Mouse (Mus musculus) Patski (cell line): Measurements from ENCODE around the gene Csdc2. TPM values are rescaled to one million over a fixed set of nuclear protein-coding genes. Genes with fewer than 3 reads are reported as not detected.

ENCODE experiments used
- ATAC-seq: fragments of 100-300 bp; one replicate; pipeline ENCODE4 v1.8.0; 2021
- CTCF ChIA-PET: fragments of 350-600 bp; sonication (Branson Sonifier 250); formaldehyde crosslinking; loops from one replicate; lab custom pipeline; 2022; ENCODE audit warnings: inconsistent platforms; lab: Charles Lee
- POLR2A ChIA-PET: fragments of 350-600 bp; sonication (Branson Sonifier 250); formaldehyde crosslinking; loops from one replicate; lab custom pipeline; 2022; ENCODE audit warnings: antibody characterized with exemption, inconsistent platforms; lab: Charles Lee
- DNase-seq: peaks from one replicate; pipeline ENCODE4 v3.0.0-alpha.2; 2011; ENCODE audit warnings: low read depth, low spot score
- H3K27me3 ChIP-seq: fragments of 371-371 bp; one replicate; pipeline ENCODE4 v1.5.1; 2021
- CTCF ChIP-seq: fragments of 100-300 bp; IDR thresholded peaks from one replicate; pipeline ENCODE4 v1.5.1; 2021
- in situ Hi-C: fragments of 300-500 bp; cut with MboI; formaldehyde crosslinking; loops from 3 replicates; pipeline ENCODE4 v1.11.1; 2018; ENCODE audit warnings: low pct_unique_long_range_greater_than_20kb, mixed read lengths
- polyA plus RNA-seq: library from polyadenylated mRNA; unstranded; gene quantifications from one replicate; pipeline ENCODE4 v1.2.3, GENCODE M21; 2021

Csdc2 gene
- polyA plus RNA-seq, 1 experiment from 2014 or later: 24.9 TPM

DNA sequence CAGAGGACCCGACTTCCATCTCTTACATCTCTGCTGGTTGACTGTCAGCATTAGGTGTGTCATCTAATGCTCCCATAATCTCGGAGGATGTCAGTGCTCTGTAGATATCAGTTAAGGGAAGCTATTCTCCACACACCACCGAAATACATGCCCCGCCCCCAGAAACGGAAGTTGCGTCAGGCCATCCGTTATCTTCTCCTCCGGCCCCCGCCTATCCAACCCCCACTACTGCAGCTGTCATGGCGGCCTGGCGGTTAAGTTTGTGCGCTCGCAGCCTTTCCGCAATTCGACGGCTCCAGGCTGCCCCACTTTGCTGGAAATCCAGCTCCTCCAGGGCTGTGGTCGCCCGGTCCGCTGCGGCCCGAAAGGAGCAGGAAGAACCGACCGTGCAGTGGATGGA is 43.8 kb downstream of the Csdc2 start, which contains the start of gene 1700029P11Rik:
TSS of gene 1700029P11Rik (plus strand) at position 220 of the 400 bp plus-strand sequence.
- DNase-seq (no peak), ATAC-seq (no peak)
- no peaks in the 10 kb centered on the region for H3K27me3 ChIP-seq
- POLR2A ChIA-PET: no interaction called here
- CTCF ChIA-PET: interaction anchor here (1.3 kb wide), 1 partner anchor 24 kb away, joined by 3 read pairs; no protein-coding TSS in a partner anchor
- in situ Hi-C loops: no loop called here
- no peak for TF ChIP-seq CTCF

DNA sequence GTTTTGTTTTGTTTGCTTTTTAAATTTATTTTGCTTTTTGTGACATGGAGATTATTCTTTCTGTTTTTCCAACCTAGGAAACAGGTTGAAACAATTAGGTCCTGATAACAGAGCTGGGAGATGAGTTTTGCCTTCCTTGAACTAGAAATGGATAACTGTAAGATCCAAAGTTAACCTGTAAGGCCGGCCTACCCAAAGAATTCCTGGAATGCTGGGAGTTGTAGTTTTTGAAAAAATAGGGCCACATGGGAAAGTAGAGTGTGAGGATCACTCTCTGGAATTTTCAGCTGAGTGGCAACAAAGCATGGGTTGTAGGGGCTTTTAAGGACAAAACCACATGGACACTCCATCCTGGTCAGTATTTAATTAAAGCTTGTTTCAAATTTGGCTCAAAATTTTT is 45.6 kb downstream of the Csdc2 start:
- DNase-seq: no peak
- ATAC-seq: no peak
- CTCF ChIA-PET: interaction anchor here (1.3 kb wide), 1 partner anchor 22 kb away, joined by 3 read pairs; no protein-coding TSS in a partner anchor
- POLR2A ChIA-PET: no interaction called here
- in situ Hi-C loops: no loop called here
- no peaks in the 10 kb centered on the region for H3K27me3 ChIP-seq
- TF ChIP-seq CTCF: no peak

DNA sequence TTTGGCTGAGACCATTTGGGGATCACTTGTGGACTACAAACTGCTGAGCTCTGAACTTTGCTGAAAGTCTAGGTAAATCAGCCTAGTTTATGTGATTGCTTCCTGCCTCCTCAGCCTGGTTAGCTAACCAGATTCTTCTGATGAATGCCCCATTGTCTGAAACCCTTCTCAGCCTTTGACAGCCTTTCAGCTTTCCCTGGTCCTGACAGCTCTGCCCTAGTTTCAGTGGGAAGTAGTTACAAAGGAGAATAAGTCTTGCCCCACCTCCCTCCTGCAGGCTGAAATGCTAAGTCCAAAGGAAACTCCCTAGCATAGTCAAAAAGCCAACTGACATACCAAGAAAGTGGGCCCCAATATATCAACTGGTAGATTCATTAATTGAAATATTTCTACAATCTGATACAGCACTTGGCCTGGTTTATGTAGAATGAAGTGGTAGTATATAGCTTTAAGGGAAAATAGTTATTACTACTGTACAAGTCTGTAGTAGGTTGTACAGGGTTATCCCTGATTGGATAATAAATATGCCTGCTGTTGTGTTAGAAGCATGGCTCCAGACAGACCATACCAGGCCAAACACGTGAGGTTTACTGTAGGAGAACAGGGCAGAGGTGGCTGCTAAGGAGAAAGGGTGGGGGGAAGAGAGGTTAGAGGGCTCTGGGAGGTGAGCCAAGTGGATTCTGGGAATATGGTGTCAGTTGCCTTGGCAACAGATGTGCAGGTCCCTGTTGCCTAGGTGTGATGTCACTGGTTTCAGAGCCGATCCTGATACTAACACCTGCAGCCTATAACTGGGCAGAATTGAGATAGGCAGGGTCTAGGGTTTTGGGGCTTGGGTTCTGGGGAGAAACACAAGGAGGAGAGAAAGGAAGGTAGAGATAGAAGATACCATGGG is 49.0 kb downstream of the Csdc2 start:
- CTCF ChIA-PET: interaction anchor here (1.3 to 1.8 kb wide), 2 partner anchors 26 to 28 kb away, joined by 7 to 8 read pairs; no protein-coding TSS in a partner anchor
- in situ Hi-C loops: no loop called here

DNA sequence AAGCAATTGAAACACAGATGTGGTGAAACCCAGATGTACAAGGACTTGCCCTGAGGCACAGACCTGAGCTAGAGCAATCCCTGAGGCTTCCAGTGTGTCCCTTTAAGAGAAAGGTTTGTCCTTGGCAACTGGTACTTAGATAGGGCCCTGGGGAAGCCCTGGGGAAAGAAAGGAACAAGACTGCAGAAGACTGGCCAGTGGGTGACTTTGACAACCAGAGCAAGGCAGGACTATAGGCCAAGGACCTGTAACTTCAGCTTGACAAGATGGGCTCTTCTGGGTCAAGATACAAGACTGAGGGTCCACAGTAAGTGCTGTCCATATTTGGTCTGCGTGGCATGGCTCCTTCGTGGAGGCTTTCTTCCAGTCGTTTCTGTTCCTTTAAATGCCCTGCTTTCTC is 51.1 kb downstream of the Csdc2 start, which contains the start of gene Xrcc6:
TSS of gene Xrcc6 (plus strand) at position 190 of the 400 bp plus-strand sequence.
- ChIA-PET CTCF (interaction anchor here (1.2 to 1.3 kb wide), 2 partner anchors 24 to 27 kb away, joined by 3 to 9 read pairs; partner anchors contain the start of gene Pmm1), POLR2A (no interaction called here)
- ATAC-seq (no peak), DNase-seq (no peak)
- no peaks in the 10 kb centered on the region for H3K27me3 ChIP-seq
- in situ Hi-C loops: no loop called here
- TF ChIP-seq CTCF: no peak

More for the DNA sequence above, 49.0 kb downstream of the Csdc2 start:
- POLR2A ChIA-PET: interaction anchor here (0.6 kb wide), 1 partner anchor 59 kb away, joined by 3 read pairs; the partner anchor contains the start of gene Polr3h
- DNase-seq: no peak
- ATAC-seq: no peak
- TF ChIP-seq CTCF: no peak
- no peaks in the 10 kb centered on the region for H3K27me3 ChIP-seq

DNA sequence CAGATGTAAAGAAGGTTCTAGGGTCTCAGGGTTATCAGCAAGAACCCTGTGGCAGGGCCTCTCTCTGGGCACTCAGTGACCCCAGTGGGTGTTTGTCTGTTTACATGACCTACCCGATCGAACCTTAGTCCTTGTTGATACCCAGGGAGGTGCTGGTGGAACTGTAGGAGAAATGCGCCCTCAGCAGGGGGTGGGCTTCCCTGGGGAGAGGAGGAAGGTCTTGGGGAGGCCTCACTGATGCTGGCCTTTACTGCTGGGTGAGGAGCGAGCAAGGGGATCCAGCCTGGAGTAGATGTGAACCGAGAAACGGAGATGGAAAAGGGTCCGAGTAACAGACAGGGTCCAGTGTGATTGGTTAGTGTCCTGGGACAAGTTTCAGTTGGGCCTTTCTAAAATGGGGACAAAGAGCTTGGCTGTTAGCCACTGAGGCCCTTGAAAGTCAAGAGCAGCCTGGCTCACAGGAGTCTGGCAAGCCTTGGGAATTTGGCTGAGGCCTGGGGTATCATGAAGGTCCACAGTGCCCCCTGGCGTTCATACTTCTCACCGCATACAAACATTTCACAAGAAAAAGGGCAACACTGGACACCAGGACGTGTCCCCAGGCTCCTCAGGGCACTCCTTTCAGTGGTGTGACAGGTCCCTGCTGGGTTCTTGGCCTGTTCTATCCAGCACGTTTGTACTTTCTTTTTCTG is 53.0 kb downstream of the Csdc2 start:
- ATAC-seq: no peak
- H3K27me3 ChIP-seq: no peaks in the 10 kb centered on the region
- DNase-seq: peak; percentile 44
- peak; percentile 87 for TF ChIP-seq CTCF
- in situ Hi-C loops: no loop called here
- CTCF ChIA-PET: interaction anchor here (0.8 to 1.6 kb wide), 2 partner anchors 30 to 32 kb away, joined by 3 to 9 read pairs; no protein-coding TSS in a partner anchor
- POLR2A ChIA-PET: no interaction called here

GRCm38 (mm10) chr15:81990549-81990948 is 54.0 kb downstream of the Csdc2 start:
- no peaks in the 10 kb centered on the region for H3K27me3 ChIP-seq
- ChIA-PET CTCF (interaction anchor here (0.6 to 1.6 kb wide), 3 partner anchors 23 to 33 kb away, joined by 3 to 9 read pairs (median 3); no protein-coding TSS in a partner anchor), POLR2A (no interaction called here)
- no peak for DNase-seq
- TF ChIP-seq CTCF: no peak
- no peak for ATAC-seq
- in situ Hi-C loops: no loop called here

GRCm38 (mm10) chr15:81993992-81994391 is 57.4 kb downstream of the Csdc2 start:
- no peak for DNase-seq
- POLR2A ChIA-PET: no interaction called here
- TF ChIP-seq CTCF: no peak
- in situ Hi-C loops: no loop called here
- ATAC-seq: no peak
- H3K27me3 ChIP-seq: no peaks in the 10 kb centered on the region
- CTCF ChIA-PET: interaction anchor here (1.2 to 1.5 kb wide), 3 partner anchors 17 to 37 kb away, joined by 3 to 7 read pairs (median 6); partner anchors contain the start of gene Pmm1

Other genes starting within 250 kb of the Csdc2 start
- gene Chadl, start 239.5 kb upstream of the Csdc2 start, polyA plus RNA-seq: 9.1 TPM
- 90.0 TPM for gene Zc3h7b, start 191.7 kb upstream of the Csdc2 start, polyA plus RNA-seq
- gene Rangap1, start 191.2 kb upstream of the Csdc2 start, polyA plus RNA-seq: 120 TPM
- 61.5 TPM for gene Tef, start 134.3 kb upstream of the Csdc2 start, polyA plus RNA-seq
- 27.3 TPM for gene Tob2, start 78.0 kb upstream of the Csdc2 start, polyA plus RNA-seq
- 68.2 TPM for gene Phf5a, start 64.8 kb upstream of the Csdc2 start, polyA plus RNA-seq
- 559 TPM for gene Aco2, start 64.5 kb upstream of the Csdc2 start, polyA plus RNA-seq
- 154 TPM for gene Polr3h, start 10.5 kb upstream of the Csdc2 start, polyA plus RNA-seq
- gene Pmm1, start 24.2 kb downstream of the Csdc2 start, polyA plus RNA-seq: 97.0 TPM
- not detected for gene 1700029P11Rik, start 43.8 kb downstream of the Csdc2 start, polyA plus RNA-seq
- 48.0 TPM for gene Xrcc6, start 51.1 kb downstream of the Csdc2 start, polyA plus RNA-seq
- gene Desi1, start 97.1 kb downstream of the Csdc2 start, polyA plus RNA-seq: 57.0 TPM
- gene Snu13, start 110.8 kb downstream of the Csdc2 start, polyA plus RNA-seq: 120 TPM
- gene 4930407I10Rik, start 122.4 kb downstream of the Csdc2 start, polyA plus RNA-seq: not detected
- not detected for gene Mei1, start 133.2 kb downstream of the Csdc2 start, polyA plus RNA-seq
- 18.0 TPM for gene Ccdc134, start 191.2 kb downstream of the Csdc2 start, polyA plus RNA-seq
- 84.6 TPM for gene Srebf2, start 210.4 kb downstream of the Csdc2 start, polyA plus RNA-seq